Mouse (Mus musculus) gastrocnemius, postnatal 4 days (tissue): ENCODE data around the gene Prdx6. TPM values are rescaled to one million over a fixed set of nuclear protein-coding genes. Genes with fewer than 3 reads are reported as not detected.
"Not testable (repeated sequence)": the region's sequence is repeated elsewhere in the genome, so short reads cannot be mapped to it uniquely, and the experiment has no call there.

ENCODE experiments used
- DNase-seq, 2 experiments: peaks; one replicate each; pipeline ENCODE4 v3.0.0; 2021 to 2022; ENCODE audit warnings: low spot score in 2 of 2, mixed read lengths in 2 of 2
- total RNA-seq, 2 experiments: library from RNA; stranded (reverse); gene quantifications; 2 replicates each; pipeline ENCODE4 v1.2.3; 2021

Prdx6 gene
- total RNA-seq, 2 experiments from 2014 or later, result 75.6 to 81.5 TPM

- DNase-seq, result no peak
These were observed 1.3 kb upstream of the Prdx6 start for GRCm38 (mm10) chr1:161252365-161252764.

- no peak for DNase-seq
These were observed 622 bp upstream of the Prdx6 start for GRCm38 (mm10) chr1:161251417-161252265.

- DNase-seq, result peak in 1 of 2 experiments; percentile 26
These were observed 902 bp downstream of the Prdx6 start for GRCm38 (mm10) chr1:161250031-161250603.

GRCm38 (mm10) chr1:161249442-161249841 is 1.6 kb downstream of the Prdx6 start:
- no peak for DNase-seq

GRCm38 (mm10) chr1:161248685-161249084 is 2.3 kb downstream of the Prdx6 start:
- DNase-seq, result no peak

- no peak for DNase-seq
These were observed 3.1 kb downstream of the Prdx6 start for GRCm38 (mm10) chr1:161247643-161248580.

GRCm38 (mm10) chr1:161247176-161247575 is 3.8 kb downstream of the Prdx6 start:
- DNase-seq, result no peak

- DNase-seq, result no peak
These were observed 13.3 kb downstream of the Prdx6 start for GRCm38 (mm10) chr1:161237750-161238149.

GRCm38 (mm10) chr1:161237339-161237738 is 13.7 kb downstream of the Prdx6 start:
- DNase-seq, result no peak

GRCm38 (mm10) chr1:161233226-161233839 is 17.7 kb downstream of the Prdx6 start:
- DNase-seq, result peak in 1 of 2 experiments; percentile 22

- no peak for DNase-seq
These were observed 18.8 kb downstream of the Prdx6 start for GRCm38 (mm10) chr1:161232181-161232580.

GRCm38 (mm10) chr1:161224837-161225236 is 26.2 kb downstream of the Prdx6 start:
- peak in 1 of 2 experiments; percentile 39 for DNase-seq

GRCm38 (mm10) chr1:161219816-161220215 is 31.2 kb downstream of the Prdx6 start:
- no peak for DNase-seq

- no peak for DNase-seq
These were observed 36.6 kb downstream of the Prdx6 start for GRCm38 (mm10) chr1:161214465-161214864.

- no peak for DNase-seq
These were observed 51.2 kb downstream of the Prdx6 start for GRCm38 (mm10) chr1:161199856-161200255.

- DNase-seq, result not testable (repeated sequence)
These were observed 54.7 kb downstream of the Prdx6 start for GRCm38 (mm10) chr1:161196364-161196763.

GRCm38 (mm10) chr1:161195541-161196351 is 55.3 kb downstream of the Prdx6 start:
- peak; percentile 50 to 78 for DNase-seq

- no peak for DNase-seq
These were observed 60.6 kb downstream of the Prdx6 start for GRCm38 (mm10) chr1:161190253-161190910.
